Mouse (Mus musculus): ENCODE measurements around the gene Sys1. TPM values are rescaled to one million over a fixed set of nuclear protein-coding genes. Genes with fewer than 3 reads are reported as not detected.

Sys1 gene
- 10 to 100 TPM; 17.2 to 20.2 TPM for total RNA-seq (2021)
- long read RNA-seq, experiment 1, transcript Sys1-201 (4 exons, 1,606 nt) = major isoform, 60 of 72 reads
- long read RNA-seq, experiment 1, partial matches to known transcripts = 10 of 72 reads
- long read RNA-seq, experiment 1, other reads (novel, unspliced or antisense) = 1 of 72 reads
- long read RNA-seq, experiment 2, transcript Sys1-201 (4 exons, 1,606 nt) = major isoform, 50 of 58 reads
- long read RNA-seq, experiment 2, partial matches to known transcripts = 7 of 58 reads
- long read RNA-seq, experiment 2, other reads (novel, unspliced or antisense) = 1 of 58 reads

GRCm38 (mm10) chr2:164456864-164457300, at the start of gene Sys1:
TSS of gene Sys1 (plus strand) at chr2:164456964.
- no peak for DNase-seq

- peak; percentile 45 for DNase-seq
Measured at GRCm38 (mm10) chr2:164407708-164408107, 49.1 kb upstream of the Sys1 start.

- no peak for DNase-seq
Measured at GRCm38 (mm10) chr2:164414167-164414566, 42.6 kb upstream of the Sys1 start.

GRCm38 (mm10) chr2:164414581-164414980, 42.2 kb upstream of the Sys1 start:
- no peak for DNase-seq

- DNase-seq = no peak
Measured at GRCm38 (mm10) chr2:164417198-164417597, 39.6 kb upstream of the Sys1 start.

GRCm38 (mm10) chr2:164418308-164418875, 38.4 kb upstream of the Sys1 start:
- no peak for DNase-seq

- DNase-seq = no peak
Measured at GRCm38 (mm10) chr2:164419489-164419888, 37.3 kb upstream of the Sys1 start.

- DNase-seq = no peak
Measured at GRCm38 (mm10) chr2:164421306-164421705, 35.5 kb upstream of the Sys1 start.

- no peak for DNase-seq
Measured at GRCm38 (mm10) chr2:164421979-164422378, 34.8 kb upstream of the Sys1 start.

GRCm38 (mm10) chr2:164422675-164423393, 33.9 kb upstream of the Sys1 start:
- no peak for DNase-seq

- DNase-seq = peak; percentile 39
Measured at GRCm38 (mm10) chr2:164423464-164423863, 33.3 kb upstream of the Sys1 start.

- DNase-seq = no peak
Measured at GRCm38 (mm10) chr2:164424406-164424805, 32.4 kb upstream of the Sys1 start.

- no peak for DNase-seq
Measured at GRCm38 (mm10) chr2:164425401-164425800, 31.4 kb upstream of the Sys1 start.

GRCm38 (mm10) chr2:164426121-164426520, 30.6 kb upstream of the Sys1 start:
- DNase-seq = no peak

- DNase-seq = no peak
Measured at GRCm38 (mm10) chr2:164426952-164427351, 29.8 kb upstream of the Sys1 start.

GRCm38 (mm10) chr2:164428451-164428850, 28.3 kb upstream of the Sys1 start:
- DNase-seq = no peak

- DNase-seq = no peak
Measured at GRCm38 (mm10) chr2:164429881-164430615, 26.7 kb upstream of the Sys1 start.

- DNase-seq = no peak
Measured at GRCm38 (mm10) chr2:164430697-164431096, 26.1 kb upstream of the Sys1 start.

- DNase-seq = no peak
Measured at GRCm38 (mm10) chr2:164431676-164432465, 24.9 kb upstream of the Sys1 start.

- DNase-seq = peak; percentile 55
Measured at GRCm38 (mm10) chr2:164432541-164433191, 24.1 kb upstream of the Sys1 start.

- no peak for DNase-seq
Measured at GRCm38 (mm10) chr2:164433278-164433895, 23.4 kb upstream of the Sys1 start.

Data from gastrocnemius, postnatal 25 days (tissue).